Mouse (Mus musculus): ENCODE results near the gene Klhl23. TPM values are rescaled to one million over a fixed set of nuclear protein-coding genes. Genes with fewer than 3 reads are reported as not detected.

Klhl23 gene
- polyA plus RNA-seq, 1 experiment from 2014 or later: 25.1 TPM

DNA sequence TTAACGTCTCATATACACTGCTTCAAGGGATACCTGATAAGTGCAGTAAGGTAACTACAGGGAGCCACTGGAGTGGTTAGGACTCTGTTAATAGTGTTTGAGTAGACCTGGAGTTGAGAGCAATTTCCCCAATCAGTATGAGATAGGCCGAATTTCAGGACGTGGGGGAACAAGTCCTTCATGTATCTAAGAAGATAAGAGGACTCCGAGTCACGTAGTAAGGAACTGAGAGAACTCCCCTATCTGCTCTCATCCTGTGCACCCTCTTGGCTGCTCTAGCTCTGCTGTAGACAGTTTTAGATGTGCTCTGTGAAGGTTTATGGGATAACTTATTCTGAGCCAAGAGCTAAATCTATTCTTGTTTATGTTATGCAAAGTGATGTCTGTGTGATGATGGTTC, 5.2 kb upstream of the Klhl23 start:
- no peak for DNase-seq (ENCODE audit: low spot score)
- H3K27me3 ChIP-seq (ENCODE audit: control insufficient read depth, insufficient read depth, low read length): no peaks in the 10 kb centered on the region
- no peak overlapping the region for H3K9ac ChIP-seq (ENCODE audit: low read length)
- no peak overlapping the region for H3K4me2 ChIP-seq (replicated peaks; ENCODE audit: low read depth)
- no peaks in the 10 kb centered on the region for H3K9me3 ChIP-seq (ENCODE audit: control insufficient read depth, low read length)
- peak overlapping the region; percentile 49 for H3K27ac ChIP-seq (replicated peaks)
- no peaks in the 10 kb centered on the region for H3K4me1 ChIP-seq (replicated peaks; ENCODE audit: control insufficient read depth, insufficient read depth)
- 46% methylated on average over 5 of the region's 5 CpGs for WGBS
- no peak for TF ChIP-seq CTCF (IDR thresholded peaks at IDR 0.05; ENCODE audit: low read depth)
- TF ChIP-seq EP300 (optimal IDR thresholded peaks at IDR 0.05): no peak
- no peaks in the 10 kb centered on the region for H3K36me3 ChIP-seq (ENCODE audit: control insufficient read depth, insufficient read depth, low read length)
- ATAC-seq (ENCODE audit: low FRiP score, low TSS enrichment): peak; percentile 35; the same call in 1 of the 2 replicates
- no peak overlapping the region for H3K4me3 ChIP-seq (ENCODE audit: low read depth, low read length)

DNA sequence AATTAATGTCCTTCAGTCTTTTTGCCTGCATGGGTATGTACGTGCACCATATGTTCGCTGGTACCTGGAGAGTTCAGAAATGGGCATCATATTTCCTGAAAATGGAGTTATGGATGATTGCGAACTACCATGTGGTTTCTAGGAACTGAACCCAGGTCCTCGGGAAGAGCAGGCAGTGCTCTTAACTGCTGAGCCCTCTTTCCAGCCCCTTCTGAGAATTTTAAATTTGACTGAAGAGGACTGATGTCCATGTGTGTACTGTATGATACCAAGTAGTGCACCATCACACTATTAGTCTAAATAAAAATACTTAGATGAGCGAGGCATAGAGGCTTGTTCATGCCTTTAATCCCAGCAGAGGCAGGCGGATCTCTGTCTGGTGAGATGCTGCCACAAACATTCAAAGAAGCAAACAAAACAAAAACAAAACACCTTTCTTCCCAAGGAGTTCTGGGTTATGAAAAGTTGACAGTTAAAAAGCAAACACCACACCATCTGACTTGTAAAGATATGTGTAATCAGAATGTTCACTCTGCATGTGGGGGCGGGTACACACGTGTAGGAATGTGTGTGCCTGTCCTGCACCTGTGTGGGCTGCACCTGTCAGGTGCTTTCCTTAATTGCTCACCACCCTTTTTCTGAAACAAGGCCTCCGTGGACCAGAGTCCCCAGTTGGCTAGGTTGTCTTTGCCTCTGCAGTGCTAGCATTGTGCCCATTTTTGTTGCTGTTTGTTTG, 3.2 kb upstream of the Klhl23 start:
- Histone ChIP-seq H3K4me2 (replicated peaks; ENCODE audit: low read depth) (no peak overlapping the region), H3K9ac (ENCODE audit: low read length) (no peak overlapping the region), H3K4me3 (ENCODE audit: low read depth, low read length) (no peak overlapping the region), H3K27ac (replicated peaks) (no peak overlapping the region), H3K9me3 (ENCODE audit: control insufficient read depth, low read length) (no peaks in the 10 kb centered on the region), H3K4me1 (replicated peaks; ENCODE audit: control insufficient read depth, insufficient read depth) (no peaks in the 10 kb centered on the region), H3K27me3 (ENCODE audit: control insufficient read depth, insufficient read depth, low read length) (no peaks in the 10 kb centered on the region), H3K36me3 (ENCODE audit: control insufficient read depth, insufficient read depth, low read length) (no peaks in the 10 kb centered on the region)
- ATAC-seq (ENCODE audit: low FRiP score, low TSS enrichment): no peak
- TF ChIP-seq EP300 (optimal IDR thresholded peaks at IDR 0.05) (no peak), CTCF (IDR thresholded peaks at IDR 0.05; ENCODE audit: low read depth) (no peak)
- WGBS: 75% methylated on average over 9 of the region's 9 CpGs
- DNase-seq (ENCODE audit: low spot score): no peak

DNA sequence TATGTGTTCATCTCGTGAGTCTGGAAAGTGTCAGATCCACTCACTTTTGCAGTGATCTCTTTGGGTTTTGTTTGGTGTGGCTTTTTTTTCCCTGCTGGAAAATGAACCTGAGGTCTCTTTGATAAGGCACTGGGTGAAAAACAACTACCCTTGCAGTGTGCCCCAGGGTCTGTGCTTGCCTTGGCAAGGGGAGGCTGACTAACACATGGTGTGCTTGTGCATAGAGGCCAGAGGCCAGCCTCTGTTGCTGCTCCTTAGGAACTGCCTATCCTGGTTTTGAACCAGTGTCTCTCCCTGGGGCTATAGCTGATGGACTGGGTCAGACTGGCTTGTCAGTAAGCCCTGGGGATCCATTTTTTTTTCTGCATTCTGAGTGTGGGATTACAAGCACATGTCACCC, 1.5 kb upstream of the Klhl23 start:
- Histone ChIP-seq H3K27ac (replicated peaks) (no peak overlapping the region), H3K9ac (ENCODE audit: low read length) (no peak overlapping the region)
- no peak for ATAC-seq (ENCODE audit: low FRiP score, low TSS enrichment)

DNA sequence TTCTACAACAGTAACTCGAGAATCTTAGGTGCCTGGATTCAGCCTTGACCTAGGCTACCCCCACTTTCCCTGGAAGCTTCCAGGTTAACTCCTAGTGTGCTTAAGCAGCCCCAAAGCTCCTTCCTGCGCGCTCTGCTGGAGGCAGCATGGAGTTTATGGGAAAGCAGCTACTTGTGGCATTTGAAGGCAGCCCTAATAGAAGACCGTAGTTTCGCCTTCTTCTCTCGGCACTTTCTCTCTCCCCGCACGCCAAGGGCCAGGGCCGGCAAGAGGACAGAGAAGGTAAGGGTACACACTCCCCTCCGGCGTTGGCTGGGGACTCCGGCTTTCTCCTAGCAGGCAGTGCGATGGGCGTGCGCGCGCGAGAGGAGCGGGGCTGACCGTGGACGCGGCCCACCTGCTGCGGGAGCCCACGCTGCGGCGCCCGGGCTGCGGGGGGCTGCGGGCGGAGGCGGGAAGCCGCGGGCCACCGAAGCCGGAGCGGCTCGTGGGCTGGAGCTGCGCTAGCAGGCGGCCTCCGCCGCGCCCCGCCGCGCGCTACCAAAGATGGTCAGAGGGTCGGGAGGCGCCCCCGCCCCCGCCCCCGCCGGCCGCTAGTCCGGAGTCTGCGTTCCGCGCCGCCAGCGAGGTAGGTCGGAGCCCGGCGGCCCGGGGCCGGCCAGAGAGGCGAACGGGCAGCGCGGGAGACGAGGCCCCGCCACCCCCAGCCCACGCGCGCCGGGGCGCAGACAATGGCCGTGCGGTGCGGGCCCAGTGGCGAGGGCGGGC, 801 bp downstream of the Klhl23 start:
- TF ChIP-seq CTCF (IDR thresholded peaks at IDR 0.05; ENCODE audit: low read depth) (peak; percentile 51), EP300 (optimal IDR thresholded peaks at IDR 0.05) (no peak)
- Histone ChIP-seq H3K4me1 (replicated peaks; ENCODE audit: control insufficient read depth, insufficient read depth) (no peaks in the 10 kb centered on the region; the same call in 1 of the 2 replicates), H3K4me2 (replicated peaks; ENCODE audit: low read depth) (peak overlapping the region; percentile 90), H3K9ac (ENCODE audit: low read length) (peak overlapping the region; percentile 90), H3K27ac (replicated peaks) (peak overlapping the region; percentile 95), H3K36me3 (ENCODE audit: control insufficient read depth, insufficient read depth, low read length) (no peaks in the 10 kb centered on the region), H3K4me3 (ENCODE audit: low read depth, low read length) (peak overlapping the region; percentile 82), H3K9me3 (ENCODE audit: control insufficient read depth, low read length) (no peaks in the 10 kb centered on the region), H3K27me3 (ENCODE audit: control insufficient read depth, insufficient read depth, low read length) (no peaks in the 10 kb centered on the region)
- under 1% methylated on average over 63 of the region's 80 CpGs for WGBS
- ATAC-seq (ENCODE audit: low FRiP score, low TSS enrichment) (peak; percentile 74), DNase-seq (ENCODE audit: low spot score) (peak; percentile 53)

More for the DNA sequence above, 1.5 kb upstream of the Klhl23 start:
- no peaks in the 10 kb centered on the region; the same call in 1 of the 2 replicates for H3K4me1 ChIP-seq (replicated peaks; ENCODE audit: control insufficient read depth, insufficient read depth)
- H3K4me2 ChIP-seq (replicated peaks; ENCODE audit: low read depth): no peak overlapping the region
- no peak for DNase-seq (ENCODE audit: low spot score)
- H3K27me3 ChIP-seq (ENCODE audit: control insufficient read depth, insufficient read depth, low read length): no peaks in the 10 kb centered on the region
- WGBS: 40% methylated on average over 1 of the region's 1 CpGs
- H3K36me3 ChIP-seq (ENCODE audit: control insufficient read depth, insufficient read depth, low read length): no peaks in the 10 kb centered on the region
- TF ChIP-seq EP300 (optimal IDR thresholded peaks at IDR 0.05) (no peak), CTCF (IDR thresholded peaks at IDR 0.05; ENCODE audit: low read depth) (no peak)
- no peak overlapping the region for H3K4me3 ChIP-seq (ENCODE audit: low read depth, low read length)
- no peaks in the 10 kb centered on the region for H3K9me3 ChIP-seq (ENCODE audit: control insufficient read depth, low read length)

DNA sequence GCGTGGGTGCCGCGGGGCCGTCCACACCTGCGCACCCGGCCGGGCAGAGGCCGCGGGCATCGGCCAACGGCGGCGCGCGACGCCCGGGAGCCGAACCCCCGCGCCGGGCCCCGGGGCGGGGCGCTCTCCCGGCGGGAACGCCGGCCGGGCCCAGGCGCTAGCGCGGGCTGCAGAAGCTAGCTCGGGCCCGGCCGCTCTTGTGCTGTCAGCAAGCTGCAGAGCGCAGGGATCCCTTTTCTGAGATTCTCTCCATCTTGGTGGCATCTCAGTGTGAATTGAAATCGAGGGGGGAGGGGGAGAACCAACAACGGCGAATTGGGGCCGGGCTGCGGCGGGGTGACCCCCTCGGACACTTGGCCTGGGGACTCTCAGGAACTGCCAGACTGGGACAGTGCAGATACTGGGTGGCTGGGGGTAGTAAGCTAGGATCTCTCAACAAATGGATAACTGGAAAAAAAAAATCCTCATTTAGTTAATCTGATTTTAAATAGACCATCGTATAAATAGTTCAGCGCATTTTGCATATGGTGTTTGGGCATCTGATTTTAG, 1.5 kb downstream of the Klhl23 start:
- H3K36me3 ChIP-seq (ENCODE audit: control insufficient read depth, insufficient read depth, low read length): no peaks in the 10 kb centered on the region
- no peak for TF ChIP-seq EP300 (optimal IDR thresholded peaks at IDR 0.05)
- TF ChIP-seq CTCF (IDR thresholded peaks at IDR 0.05; ENCODE audit: low read depth): no peak
- peak overlapping the region; percentile 95 for H3K27ac ChIP-seq (replicated peaks)
- no peaks in the 10 kb centered on the region; the same call in 1 of the 2 replicates for H3K4me1 ChIP-seq (replicated peaks; ENCODE audit: control insufficient read depth, insufficient read depth)
- H3K9me3 ChIP-seq (ENCODE audit: control insufficient read depth, low read length): no peaks in the 10 kb centered on the region
- peak; percentile 53 for DNase-seq (ENCODE audit: low spot score)
- peak overlapping the region; percentile 82 for H3K4me3 ChIP-seq (ENCODE audit: low read depth, low read length)
- WGBS: 1% methylated on average over 45 of the region's 45 CpGs
- peak overlapping the region; percentile 90 for H3K4me2 ChIP-seq (replicated peaks; ENCODE audit: low read depth)
- H3K9ac ChIP-seq (ENCODE audit: low read length): peak overlapping the region; percentile 90
- no peaks in the 10 kb centered on the region for H3K27me3 ChIP-seq (ENCODE audit: control insufficient read depth, insufficient read depth, low read length)
- ATAC-seq (ENCODE audit: low FRiP score, low TSS enrichment): peak; percentile 79
